9 mouse cellular contexts compared by ENCODE assay signal in genomic region chr3:145651029-145651977, GRCm38 (mm10). TPM values are rescaled to one million over a fixed set of nuclear protein-coding genes. Genes with fewer than 3 reads are reported as not detected.
A peak's percentile ranks its signal among the peaks of the same experiment; 100 is the strongest.
DNase-seq lines count a peak whose midpoint lies in the region; ATAC-seq and TF ChIP-seq lines count a peak whose summit lies in the region.
"Had no signal": no experiment of that assay in that cellular context is flagged by ENCODE, and none has a peak within 500 bp of the region (broad histone marks: within the 10 kb centered on the region; RNA-seq: fewer than 3 reads in every experiment).

No protein-coding gene starts in this region.

- H3K9ac ChIP-seq in hindbrain, embryonic 11.5 days (ENCODE audit: low read depth, low read length), result no peak overlapping the region
- H3K9ac ChIP-seq in liver, embryonic 16.5 days (ENCODE audit: low read depth, low read length), result no peak overlapping the region

- H3K36me3 ChIP-seq in kidney, adult 2 months (ENCODE audit: control insufficient read depth, insufficient read depth, low read length), result no peaks in the 10 kb centered on the region
- H3K36me3 ChIP-seq in hindbrain, embryonic 11.5 days (ENCODE audit: control insufficient read depth, insufficient read depth, low read length), result no peaks in the 10 kb centered on the region
- no peaks in the 10 kb centered on the region for H3K36me3 ChIP-seq in liver, embryonic 16.5 days (ENCODE audit: control insufficient read depth, insufficient read depth)
- H3K36me3 ChIP-seq: G1E had no signal

- peak overlapping the region; percentile 90 for H3K4me2 ChIP-seq in hindbrain, embryonic 11.5 days (replicated peaks; ENCODE audit: low read depth, low read length)
- peak overlapping the region; percentile 57 for H3K4me2 ChIP-seq in liver, embryonic 16.5 days (ENCODE audit: low read depth, low read length)

- H3K9me3 ChIP-seq in hindbrain, embryonic 11.5 days (ENCODE audit: control insufficient read depth, low read length), result no peaks in the 10 kb centered on the region
- no peaks in the 10 kb centered on the region for H3K9me3 ChIP-seq in liver, embryonic 16.5 days (replicated peaks; ENCODE audit: control insufficient read depth, low read length)

- no peaks in the 10 kb centered on the region for H3K27me3 ChIP-seq in kidney, adult 2 months (replicated peaks; ENCODE audit: control insufficient read depth, insufficient read depth, low read length)
- peaks cover 14% of the 10 kb centered on the region for H3K27me3 ChIP-seq in hindbrain, embryonic 11.5 days (ENCODE audit: control insufficient read depth, insufficient read depth, low read length)
- peaks cover 54% of the 10 kb centered on the region for H3K27me3 ChIP-seq in liver, embryonic 16.5 days (ENCODE audit: control insufficient read depth, insufficient read depth, low read depth, low read length)

- DNase-seq in kidney, adult 2 months, result peak; percentile 43
- DNase-seq in kidney, adult 18-20 months, result no peak
- DNase-seq in hindbrain, embryonic 11.5 days (ENCODE audit: low spot score), result peak; percentile 69
- peak; percentile 58 for DNase-seq in skeletal muscle tissue, adult 2 months (ENCODE audit: low read depth, low spot score)
- DNase-seq in spleen, postnatal 14 days (ENCODE audit: low spot score in 2 of 2), result no peak

- H3K4me3 ChIP-seq in kidney, adult 2 months (ENCODE audit: insufficient read depth, low read depth, low read length), result peak overlapping the region; percentile 39
- H3K4me3 ChIP-seq in embryonic fibroblast, embryonic 13.5 days (ENCODE audit: insufficient read depth, low read length), result peak overlapping the region; percentile 80
- H3K4me3 ChIP-seq in hindbrain, embryonic 11.5 days (ENCODE audit: low read depth, low read length), result peak overlapping the region; percentile 63
- peak overlapping the region; percentile 58 for H3K4me3 ChIP-seq in liver, embryonic 16.5 days (ENCODE audit: low read depth, low read length)

- WGBS in kidney, adult 2 months, result 53% methylated on average over 19 of the region's 19 CpGs
- 2% methylated on average over 19 of the region's 19 CpGs for WGBS in hindbrain, embryonic 11.5 days
- 12% methylated on average over 19 of the region's 19 CpGs for WGBS in liver, embryonic 16.5 days (ENCODE audit: insufficient replicate concordance)

- peaks cover 16% of the 10 kb centered on the region for H3K4me1 ChIP-seq in kidney, adult 2 months (ENCODE audit: control insufficient read depth, insufficient read depth, low read length)
- peaks cover 6% of the 10 kb centered on the region for H3K4me1 ChIP-seq in embryonic fibroblast, embryonic 13.5 days (ENCODE audit: control insufficient read depth, insufficient read depth, low read length)
- peaks cover 20% of the 10 kb centered on the region for H3K4me1 ChIP-seq in hindbrain, embryonic 11.5 days (replicated peaks; ENCODE audit: control insufficient read depth, insufficient read depth, low read length)
- no peaks in the 10 kb centered on the region; the same call in 1 of the 2 replicates for H3K4me1 ChIP-seq in liver, embryonic 16.5 days (ENCODE audit: control insufficient read depth, low read depth, low read length)

- H3K27ac ChIP-seq in kidney, adult 2 months (ENCODE audit: insufficient read depth, low read depth, low read length), result peak overlapping the region; percentile 70
- peak overlapping the region; percentile 99 for H3K27ac ChIP-seq in embryonic fibroblast, embryonic 13.5 days (ENCODE audit: insufficient read depth, low read length)
- H3K27ac ChIP-seq in hindbrain, embryonic 11.5 days (ENCODE audit: low read depth, low read length), result peak overlapping the region; percentile 25
- peak overlapping the region; percentile 33 for H3K27ac ChIP-seq in liver, embryonic 16.5 days (ENCODE audit: low read length)

- ATAC-seq in hindbrain, embryonic 11.5 days (ENCODE audit: low FRiP score), result peak; percentile 19; the same call in 1 of the 2 replicates
- no peak for ATAC-seq in liver, embryonic 16.5 days (ENCODE audit: low read depth)
- ATAC-seq in CD4-positive, CD25-positive, alpha-beta regulatory T cell, adult 4 months, result no peak

- no peak for TF ChIP-seq CTCF in kidney, adult 2 months (conservative IDR thresholded peaks at IDR 0.05; ENCODE audit: insufficient read depth, insufficient read length, low read depth, low read length)
- TF ChIP-seq CTCF in embryonic fibroblast, embryonic 13.5 days (IDR thresholded peaks at IDR 0.05; ENCODE audit: borderline replicate concordance, insufficient read depth, low read length), result no peak

- no peak for TF ChIP-seq POLR2A in kidney, adult 2 months (IDR thresholded peaks at IDR 0.05; ENCODE audit: low read depth, low read length)
- peak; percentile 43 for TF ChIP-seq POLR2A in embryonic fibroblast, embryonic 13.5 days (IDR thresholded peaks at IDR 0.05; ENCODE audit: low read depth, low read length)

RNA-seq across cellular contexts. Expression of gene Ccn1, which starts 1.5 kb away (rescaled TPM):
- polyA plus RNA-seq in kidney, adult 2 months (2012; rRNA removed), result 14.2 and 16.5 TPM in 2 replicates
- 464 and 759 TPM in 2 replicates for polyA plus RNA-seq in embryonic fibroblast, embryonic 13.5 days (2011; ENCODE audit: insufficient read length, low read depth, missing spikeins)
- polyA plus RNA-seq in hindbrain, embryonic 11.5 days (2014; fragmentation: Nextera tagmentation; extraction: Ambion mirVana), result 23.5 and 23.7 TPM in 2 replicates
- 7.9 and 9.1 TPM in 2 replicates for polyA plus RNA-seq in liver, embryonic 16.5 days (2015; fragmentation: Nextera tagmentation; extraction: Ambion mirVana)
- polyA plus RNA-seq in CD4-positive, CD25-positive, alpha-beta regulatory T cell, adult 4 months (2017; shearing (Covaris generic)), result not detected
- polyA plus RNA-seq: G1E had no signal

Comparison
In these comparisons a context has a peak if more than half of its experiments do, and no peak if none do; other contexts are left out.
1. DNase-seq: peak in kidney, adult 2 months (single experiment), hindbrain, embryonic 11.5 days (single experiment) and skeletal muscle tissue, adult 2 months (single experiment); none in kidney, adult 18-20 months (single experiment) and spleen, postnatal 14 days (0 of 2).
2. H3K27ac ChIP-seq: peak in every context shown above with its lines; median percentile 99 in embryonic fibroblast, embryonic 13.5 days; 70 in kidney, adult 2 months; 33 in liver, embryonic 16.5 days; 25 in hindbrain, embryonic 11.5 days.
3. RNA of gene Ccn1, which starts 1.5 kb away (polyA plus RNA-seq): 464 to 759 TPM in embryonic fibroblast, embryonic 13.5 days; 23.5 to 23.7 TPM in hindbrain, embryonic 11.5 days, 14.2 to 16.5 TPM in kidney, adult 2 months, 7.9 to 9.1 TPM in liver, embryonic 16.5 days and not detected in CD4-positive, CD25-positive, alpha-beta regulatory T cell, adult 4 months; every median in the first group is over 10 times any median in the second.
4. Peak in every context shown above with its lines, with median percentiles within 50 percentile points of each other: H3K4me3 ChIP-seq.